Mouse (Mus musculus) neutrophil, adult 83 days (primary cell): ENCODE results near the gene Susd4. TPM values are rescaled to one million over a fixed set of nuclear protein-coding genes. Genes with fewer than 3 reads are reported as not detected.

Experiments
- total RNA-seq, 2 experiments: library from RNA; stranded (reverse); gene quantifications; one replicate each; pipeline ENCODE4 v1.2.4; 2023

Gene Susd4
- total RNA-seq = not detected

GRCm38 (mm10) chr1:182763716-182764461 is at the start of gene Susd4:
TSS of gene Susd4 (plus strand) at chr1:182763860.

DNA sequence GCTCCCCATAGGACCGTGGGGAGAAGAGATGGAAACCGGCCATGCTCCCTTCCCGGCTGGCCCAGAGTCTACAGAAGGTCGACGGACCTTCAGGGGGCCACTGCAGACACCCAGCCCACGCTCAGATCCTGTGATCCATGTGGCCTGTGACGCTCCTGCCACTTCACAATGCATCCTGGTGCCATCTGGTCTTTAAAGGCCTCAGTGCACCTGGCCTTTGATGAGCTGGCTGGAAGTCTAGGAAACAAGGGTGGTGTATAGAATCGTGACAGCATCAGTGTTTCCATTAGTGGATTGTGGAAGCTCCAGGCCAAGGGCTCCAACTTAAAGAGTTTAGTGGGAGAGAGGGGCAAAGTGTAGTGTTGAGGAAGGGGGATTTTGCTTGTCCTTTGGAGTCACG is 14.6 kb upstream of the Susd4 start, which contains the start of gene Ccdc185:
Ccdc185 (minus strand) TSS at position 101 of the 400 bp plus-strand sequence.

Other genes starting within 250 kb of the Susd4 start
- 10 to 100 TPM; 62.9 to 67.0 TPM for gene Capn2, start 246.3 kb upstream of the Susd4 start, total RNA-seq
- not detected for gene Capn8, start 198.9 kb upstream of the Susd4 start, total RNA-seq
- gene Ccdc185, start 14.7 kb upstream of the Susd4 start, total RNA-seq = not detected
- 10 to 100 TPM; 13.3 to 13.4 TPM for gene Tlr5, start 190.9 kb downstream of the Susd4 start, total RNA-seq